Mouse (Mus musculus) myocyte (in vitro differentiated cells): ENCODE results near the gene Smyd3.

Source experiments
- CEBPB ChIP-seq: IDR thresholded peaks from 2 replicates; pipeline ENCODE4 v1.6.1; 2011; ENCODE audit warnings: mild to moderate bottlenecking, moderate library complexity; ENCODE audit not compliant: poor library complexity, insufficient read depth, severe bottlenecking
- E2F4 ChIP-seq: IDR thresholded peaks from one replicate; pipeline ENCODE4 v1.6.1; 2011; ENCODE audit warnings: mild to moderate bottlenecking, control low read depth, moderate library complexity; ENCODE audit not compliant: insufficient read depth
- MAX ChIP-seq: IDR thresholded peaks from one replicate; pipeline ENCODE4 v1.6.1; 2011; ENCODE audit warnings: low read depth, mild to moderate bottlenecking, control low read depth
- MYOD1 ChIP-seq, 3 experiments: IDR thresholded peaks; one replicate each; pipeline ENCODE4 v1.6.1; 2011; ENCODE audit warnings: control low read depth in 2 of 3, low read depth in 2 of 3, mild to moderate bottlenecking in 2 of 3, moderate library complexity in 1 of 3; ENCODE audit not compliant: insufficient read length in 2 of 3, control insufficient read depth in 1 of 3
- MYOG ChIP-seq, 3 experiments: IDR thresholded peaks; one replicate each; pipeline ENCODE4 v1.6.1; 2011; ENCODE audit warnings: control low read depth in 2 of 3, low read depth in 2 of 3, mild to moderate bottlenecking in 2 of 3; ENCODE audit not compliant: insufficient read length in 2 of 3, control insufficient read depth in 1 of 3, insufficient read depth in 1 of 3
- POLR2A ChIP-seq: IDR thresholded peaks from one replicate; pipeline ENCODE4 v1.6.1; 2011; ENCODE audit warnings: low read depth, mild to moderate bottlenecking, control low read depth, moderate library complexity; ENCODE audit not compliant: insufficient read length
- POLR2AphosphoS2 ChIP-seq: IDR thresholded peaks from one replicate; pipeline ENCODE4 v1.6.1; 2011; ENCODE audit warnings: low read depth, control low read depth; ENCODE audit not compliant: insufficient read length
- SRF ChIP-seq: IDR thresholded peaks from one replicate; pipeline ENCODE4 v1.6.1; 2011; ENCODE audit warnings: low read depth; ENCODE audit not compliant: control insufficient read depth, insufficient read length
- TCF12 ChIP-seq: IDR thresholded peaks from one replicate; pipeline ENCODE4 v1.6.1; 2011; ENCODE audit warnings: mild to moderate bottlenecking, control low read depth; ENCODE audit not compliant: poor library complexity, insufficient read depth, severe bottlenecking
- USF1 ChIP-seq: IDR thresholded peaks from one replicate; pipeline ENCODE4 v1.6.1; 2011; ENCODE audit warnings: low read depth, mild to moderate bottlenecking, control low read depth, moderate library complexity

DNA sequence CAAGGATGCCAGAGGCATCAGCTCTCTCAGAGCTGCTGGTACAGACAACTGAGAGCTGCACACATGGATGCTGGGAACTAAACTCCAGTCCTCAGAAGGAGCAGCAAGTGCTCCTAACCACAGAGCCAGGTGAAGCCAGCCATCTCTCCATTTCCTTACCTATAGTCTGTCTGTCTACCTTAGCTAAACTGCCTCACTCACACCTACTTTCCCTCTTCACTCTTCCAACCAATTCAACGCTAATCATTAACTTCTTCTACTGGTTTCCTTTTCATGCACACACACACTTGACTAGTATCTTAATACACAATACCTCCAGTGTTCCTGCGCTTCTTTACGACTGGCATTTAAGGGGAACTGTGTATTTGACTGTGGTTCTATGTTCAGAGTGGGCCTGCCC, 22.0 kb upstream of the Smyd3 start:
- TF ChIP-seq POLR2A (no peak), E2F4 (no peak), MAX (no peak), USF1 (no peak), MYOG (IDR thresholded peaks at IDR 0.05; ENCODE audit: control insufficient read depth in 1 of 3, insufficient read depth in 1 of 3, insufficient read length in 2 of 3, low read depth in 2 of 3) (no peak), MYOD1 (IDR thresholded peaks at IDR 0.05; ENCODE audit: control insufficient read depth in 1 of 3, insufficient read length in 2 of 3, low read depth in 2 of 3) (no peak), SRF (no peak), CEBPB (no peak), TCF12 (no peak), POLR2AphosphoS2 (no peak)
